Mouse (Mus musculus): ENCODE measurements at regions not wholly inside any gene's neighbourhood (a gene's known extent, or its start where the extent isn't known, plus 50 kb on each side); places are given as distances from the start of the nearest gene placed in this dataset.

- TF ChIP-seq CTCF (IDR thresholded peaks at IDR 0.05; ENCODE audit: low read depth, low read length): no peak
- TF ChIP-seq TAL1 (conservative IDR thresholded peaks at IDR 0.05; ENCODE audit: low read depth, low read length): no peak
- TF ChIP-seq POLR2AphosphoS5 (IDR thresholded peaks at IDR 0.05; ENCODE audit: insufficient replicate concordance, low read depth, low read length): no peak
- TF ChIP-seq GATA1 (IDR thresholded peaks at IDR 0.05; ENCODE audit: borderline replicate concordance, low read length): no peak
These were observed 697.7 kb downstream of the Cypt12 start for GRCm38 (mm10) chr3:18645927-18646326.
